Mouse (Mus musculus) right cerebral cortex, postnatal 10 days (tissue): ENCODE data around the gene Cbl.
A peak's percentile ranks its signal among the peaks of the same experiment; 100 is the strongest.

Source experiments
- DNase-seq, 2 experiments: peaks; one replicate each; pipeline ENCODE4 v3.0.0; 2021; ENCODE audit warnings: low spot score in 2 of 2

Gene Cbl

GRCm38 (mm10) chr9:44240399-44240798 is 6.5 kb upstream of the Cbl start, which contains the start of gene Ccdc153:
Gene Ccdc153, plus strand, starts transcription at chr9:44240676.
- no peak for DNase-seq

DNA sequence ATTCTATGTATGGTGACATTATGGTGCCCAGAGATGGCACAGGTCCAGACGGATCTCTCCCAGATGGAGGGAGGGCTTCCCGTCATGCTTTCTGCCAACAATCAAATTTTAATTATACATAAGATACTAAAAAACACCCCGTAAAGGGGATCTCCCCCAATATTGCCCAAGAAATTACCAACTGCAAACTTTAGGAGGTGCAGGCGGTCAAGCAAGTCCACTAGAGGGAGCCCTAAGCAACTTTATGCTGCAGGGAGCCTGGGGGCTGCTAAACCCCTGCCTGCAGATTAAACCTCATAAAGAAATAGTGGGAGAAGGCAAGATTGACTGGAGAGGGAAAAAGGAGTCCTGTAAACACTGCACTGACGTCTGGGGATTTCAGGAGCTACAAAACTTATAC is 5.6 kb upstream of the Cbl start:
- DNase-seq, result peak in 1 of 2 experiments; percentile 74

DNA sequence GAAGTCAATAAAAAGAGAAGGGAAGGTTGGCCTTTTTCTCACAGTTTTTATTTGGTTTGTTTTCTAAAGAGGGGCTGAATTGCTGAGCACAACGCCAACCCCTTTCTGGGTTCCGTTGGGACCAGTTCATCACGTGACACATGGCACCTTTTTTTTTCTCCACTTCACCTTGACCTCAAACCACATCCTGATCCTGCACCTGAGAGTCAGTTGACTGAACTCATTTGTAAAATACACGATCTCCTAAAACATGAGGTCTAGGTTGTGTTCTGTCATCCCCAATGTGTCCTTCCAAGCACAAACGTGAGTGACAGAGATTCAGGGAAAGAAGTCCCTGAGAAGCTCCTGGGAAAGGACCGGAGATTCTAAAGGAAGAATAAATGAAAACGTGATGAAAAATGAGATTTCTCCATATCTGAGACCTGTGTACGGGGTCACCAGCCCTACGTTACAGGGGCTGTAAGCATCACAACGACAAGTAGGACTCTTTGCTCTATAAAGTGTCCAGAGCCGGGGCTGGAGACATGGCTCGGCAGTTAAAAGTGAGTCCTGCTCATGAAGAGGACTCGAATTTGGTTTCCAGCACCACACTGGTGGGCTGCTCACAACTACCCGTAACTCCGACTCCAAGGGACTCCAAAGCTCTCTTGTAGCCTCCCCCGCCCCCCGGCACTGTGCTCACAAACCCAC is 4.8 kb upstream of the Cbl start:
- no peak for DNase-seq

GRCm38 (mm10) chr9:44237128-44237527 is 3.3 kb upstream of the Cbl start:
- DNase-seq, result no peak

- no peak for DNase-seq
These were observed 2.8 kb upstream of the Cbl start for GRCm38 (mm10) chr9:44236601-44237000.

DNA sequence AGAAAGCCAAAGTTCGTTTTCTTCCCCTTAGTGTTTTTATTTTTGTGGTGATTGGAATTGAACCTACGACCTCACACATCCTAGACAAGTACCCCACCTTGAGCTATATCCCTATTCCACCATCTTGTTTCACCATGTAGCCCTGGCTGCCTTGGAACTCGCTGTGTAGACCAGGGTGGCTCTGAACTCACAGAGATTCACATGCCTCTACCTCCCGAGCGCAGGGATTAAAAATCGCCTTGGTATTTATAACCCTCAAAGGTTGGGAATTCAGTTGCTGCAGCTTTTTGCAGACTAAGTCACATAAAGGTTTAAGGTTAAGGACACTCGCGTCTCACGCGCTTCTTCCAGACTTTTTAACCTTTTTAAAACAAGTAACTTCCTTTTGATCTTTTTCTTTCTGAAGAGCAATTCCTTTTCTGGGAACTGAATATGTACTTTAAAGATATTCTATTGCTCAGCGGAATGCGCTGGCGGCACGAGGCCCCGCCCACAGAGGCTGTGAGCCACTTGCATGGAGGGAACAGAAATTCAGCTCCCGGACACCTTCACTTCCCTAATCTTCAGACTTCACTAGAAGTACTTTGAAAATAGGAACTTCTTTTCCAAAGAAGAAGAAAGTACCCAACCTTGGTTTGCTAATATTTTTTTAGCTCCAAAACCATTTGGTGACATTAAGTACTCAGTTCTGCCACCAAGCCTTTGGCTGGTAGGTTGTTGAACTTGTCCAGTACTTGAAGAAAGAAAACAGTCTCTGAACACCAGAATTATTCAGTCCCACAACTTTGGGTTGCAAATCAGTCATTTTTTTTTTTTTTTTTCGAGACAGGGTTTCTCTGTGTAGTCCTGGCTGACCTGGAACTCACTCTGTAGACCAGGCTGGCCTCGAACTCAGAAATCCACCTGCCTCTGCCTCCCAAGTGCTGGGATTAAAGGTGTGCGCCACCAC is 904 bp upstream of the Cbl start:
- DNase-seq, result peak in 1 of 2 experiments; percentile 62

DNA sequence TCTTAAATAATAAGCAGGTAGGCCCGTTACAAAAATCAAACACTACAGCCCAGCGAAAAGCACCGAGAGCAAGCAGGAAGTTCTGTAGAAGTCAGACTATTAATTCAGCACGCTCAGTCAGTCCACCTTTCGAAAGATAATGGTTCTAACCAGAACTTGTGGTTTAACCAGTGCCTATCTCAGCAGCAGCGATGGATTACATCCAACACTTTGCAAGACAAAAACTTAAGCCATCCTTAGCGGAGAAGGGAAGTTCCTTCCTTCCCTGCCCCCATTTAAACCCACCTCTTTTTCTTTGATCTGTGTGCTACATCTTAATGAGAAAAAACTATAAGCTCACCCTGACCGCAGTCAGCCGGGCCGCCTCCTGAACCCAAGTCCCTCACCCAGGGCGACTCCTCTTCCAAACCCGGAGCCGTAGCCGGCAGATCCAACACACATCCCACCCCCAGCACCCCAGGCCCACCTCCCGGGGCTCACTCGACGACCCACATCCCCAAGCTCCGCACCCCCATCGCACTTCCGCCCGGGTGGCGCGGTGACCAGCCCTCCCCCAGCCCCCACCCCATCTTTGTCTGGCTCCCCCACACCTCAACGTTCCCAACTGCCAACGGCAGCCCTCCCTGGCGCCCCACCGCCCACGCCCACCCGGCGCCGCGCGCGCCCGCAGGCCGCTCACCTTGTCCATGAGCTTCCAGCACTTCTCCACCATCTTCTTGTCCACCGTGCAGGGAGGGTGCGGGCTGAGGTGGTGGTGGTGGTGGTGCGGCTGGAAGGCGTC is 638 bp downstream of the Cbl start:
- peak; percentile 51 to 56 for DNase-seq

- DNase-seq, result no peak
These were observed 2.2 kb downstream of the Cbl start for GRCm38 (mm10) chr9:44231609-44232008.

- no peak for DNase-seq
These were observed 7.9 kb downstream of the Cbl start for GRCm38 (mm10) chr9:44225993-44226392.

DNA sequence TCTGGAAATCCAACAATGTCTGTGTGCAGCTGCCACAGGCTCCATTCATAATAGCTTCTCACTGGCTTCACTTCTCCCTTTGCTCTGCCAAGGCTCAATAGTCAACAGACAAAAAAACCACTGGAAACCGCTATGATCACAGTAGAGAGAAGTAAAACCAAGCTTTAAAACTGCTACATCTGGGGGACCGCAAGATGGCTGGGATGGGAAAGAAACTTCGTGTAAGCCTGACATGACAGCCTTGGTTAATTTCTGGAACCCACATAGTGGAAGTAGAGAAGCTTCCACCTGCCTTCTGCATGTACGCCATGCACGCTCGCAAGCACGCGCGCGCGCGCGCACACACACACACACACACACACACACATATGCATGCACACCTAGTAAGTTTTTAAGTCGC is 20.3 kb downstream of the Cbl start:
- no peak for DNase-seq

GRCm38 (mm10) chr9:44212406-44212805 is 21.4 kb downstream of the Cbl start:
- DNase-seq, result no peak

GRCm38 (mm10) chr9:44209416-44209815 is 24.4 kb downstream of the Cbl start:
- no peak for DNase-seq

DNA sequence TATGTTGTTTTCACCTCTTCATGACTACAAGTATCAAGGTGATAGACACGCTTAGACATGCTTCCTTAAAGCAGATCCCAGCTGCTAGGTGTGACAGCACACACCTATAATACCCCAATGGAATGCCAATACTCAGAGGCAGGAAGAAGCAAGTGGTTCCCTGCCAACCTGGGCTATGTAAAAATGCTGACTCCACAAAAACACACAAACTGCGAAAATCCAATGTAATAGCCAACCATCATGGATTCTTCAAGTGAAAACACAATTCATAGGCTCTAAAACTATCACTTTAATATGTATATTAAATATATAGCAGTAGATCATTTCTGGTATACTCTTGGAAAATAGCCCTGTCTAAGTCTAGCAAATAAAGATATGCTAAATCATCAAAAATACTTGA is 26.0 kb downstream of the Cbl start:
- DNase-seq, result no peak

DNA sequence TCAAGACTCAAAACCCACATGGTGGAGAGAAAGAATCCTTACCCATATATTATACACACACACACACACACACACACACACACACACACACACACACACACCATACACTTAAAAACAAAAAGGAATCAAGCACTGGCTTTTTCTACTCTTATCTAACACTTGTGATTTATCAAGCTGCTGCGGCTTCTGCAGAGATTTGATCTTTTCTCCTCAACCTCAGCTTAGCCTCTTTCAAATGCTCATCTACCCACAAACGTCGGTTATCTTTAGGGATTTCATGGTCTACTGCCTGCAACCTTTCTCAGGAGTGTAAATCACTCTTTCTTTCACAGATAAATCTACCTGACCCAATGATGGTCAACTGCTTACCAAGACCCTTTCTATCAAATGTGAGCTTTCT is 33.4 kb downstream of the Cbl start:
- no peak for DNase-seq

- DNase-seq, result no peak
These were observed 34.3 kb downstream of the Cbl start for GRCm38 (mm10) chr9:44199580-44199979.

DNA sequence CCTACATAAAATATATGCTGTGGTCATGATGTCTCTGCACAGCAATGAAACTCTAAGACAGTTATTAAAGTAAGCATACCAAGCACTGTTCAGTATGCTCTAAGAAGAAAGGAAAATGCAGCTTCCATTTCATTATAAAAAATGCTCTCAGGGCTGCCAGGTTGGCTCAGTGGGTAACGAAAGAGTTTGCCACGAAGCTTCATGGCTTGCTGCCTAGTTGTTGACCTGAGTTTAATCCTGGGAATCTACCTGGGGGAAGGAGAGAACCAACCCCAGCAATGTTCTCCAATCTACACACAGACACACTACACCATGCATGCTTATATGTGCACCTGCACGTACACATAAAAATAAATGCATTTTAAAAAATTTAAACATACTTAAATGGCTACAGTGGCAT is 34.7 kb downstream of the Cbl start:
- no peak for DNase-seq

- no peak for DNase-seq
These were observed 37.5 kb downstream of the Cbl start for GRCm38 (mm10) chr9:44196354-44196753.

DNA sequence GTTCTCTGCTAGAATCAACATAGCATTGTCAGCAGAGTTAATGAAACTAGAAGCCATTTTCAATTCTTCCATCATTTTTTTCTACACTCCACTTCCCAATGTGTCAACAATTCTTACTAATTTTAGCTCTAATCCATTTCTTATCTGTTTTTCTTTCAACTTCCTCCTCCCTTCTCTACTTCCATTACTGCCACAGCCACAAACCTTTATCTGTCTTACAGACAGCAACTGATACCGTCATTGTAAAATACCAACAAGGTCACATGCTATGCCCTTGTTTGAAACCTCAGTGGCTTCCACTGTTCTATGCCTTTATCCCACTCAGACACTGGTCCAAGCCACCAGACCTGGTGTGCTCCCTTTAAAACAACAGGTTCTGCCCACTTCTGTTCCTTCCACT is 39.8 kb downstream of the Cbl start:
- DNase-seq, result no peak

DNA sequence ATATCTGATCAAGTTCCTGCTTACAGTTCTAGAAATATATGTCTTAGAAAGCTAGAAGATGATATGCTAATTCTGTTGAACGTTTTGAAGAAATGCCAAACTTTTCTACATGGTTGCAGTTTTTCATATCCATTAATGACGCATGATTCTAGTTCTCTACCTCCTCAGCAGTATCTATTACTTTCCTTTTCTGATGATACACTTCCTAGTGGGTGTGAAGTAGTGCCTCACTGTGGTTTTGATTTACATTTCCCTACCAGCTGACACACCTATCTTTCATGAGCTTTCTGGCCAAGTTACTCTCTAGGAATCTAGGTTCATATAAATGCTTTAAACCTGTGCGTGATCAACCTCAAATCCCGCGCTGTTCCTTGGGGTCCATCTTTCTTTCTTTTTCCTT is 41.1 kb downstream of the Cbl start:
- no peak for DNase-seq

- no peak for DNase-seq
These were observed 41.5 kb downstream of the Cbl start for GRCm38 (mm10) chr9:44192312-44192711.

GRCm38 (mm10) chr9:44191166-44191565 is 42.7 kb downstream of the Cbl start:
- no peak for DNase-seq

DNA sequence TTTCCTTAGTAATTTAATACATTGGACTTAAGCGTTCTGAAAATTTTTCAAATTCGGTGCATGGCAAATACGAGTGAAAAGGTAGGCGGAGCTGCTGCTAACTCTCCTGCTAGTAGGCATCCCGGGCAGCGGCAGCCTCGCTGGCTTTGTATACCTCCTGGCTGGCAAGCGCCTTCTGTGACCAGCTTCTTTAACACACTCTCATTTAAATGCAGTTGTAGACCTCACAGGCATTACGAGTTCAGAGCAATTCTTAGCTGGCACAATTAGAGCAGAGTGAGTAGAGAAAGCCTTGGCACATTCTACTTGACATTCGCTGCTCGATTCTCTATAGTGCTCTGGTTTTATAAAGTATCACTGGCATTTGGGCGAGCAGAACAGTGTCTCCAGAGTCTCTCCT is 45.6 kb downstream of the Cbl start:
- peak; percentile 63 to 64 for DNase-seq
